Mouse (Mus musculus) splenic B cell, adult 2 months (primary cell): Measurements from ENCODE around the gene Eno4.
"Not testable (repeated sequence)": the region's sequence is repeated elsewhere in the genome, so short reads cannot be mapped to it uniquely, and the experiment has no call there.

Experiments used
- DNase-seq: peaks from one replicate; pipeline ENCODE4 v3.0.0-alpha.2; 2011; ENCODE audit warnings: low read depth, low spot score
- H3K27me3 ChIP-seq: 2 replicates; pipeline ENCODE4 v1.6.1; 2012; ENCODE audit warnings: mild to moderate bottlenecking, low read length, moderate library complexity, mixed read lengths; ENCODE audit not compliant: control insufficient read depth, poor library complexity, insufficient read depth, severe bottlenecking
- H3K36me3 ChIP-seq: 2 replicates; pipeline ENCODE4 v1.6.1; 2012; ENCODE audit warnings: mild to moderate bottlenecking, low read length, moderate library complexity, mixed read lengths; ENCODE audit not compliant: control insufficient read depth, poor library complexity, insufficient read depth, severe bottlenecking

Gene Eno4

DNA sequence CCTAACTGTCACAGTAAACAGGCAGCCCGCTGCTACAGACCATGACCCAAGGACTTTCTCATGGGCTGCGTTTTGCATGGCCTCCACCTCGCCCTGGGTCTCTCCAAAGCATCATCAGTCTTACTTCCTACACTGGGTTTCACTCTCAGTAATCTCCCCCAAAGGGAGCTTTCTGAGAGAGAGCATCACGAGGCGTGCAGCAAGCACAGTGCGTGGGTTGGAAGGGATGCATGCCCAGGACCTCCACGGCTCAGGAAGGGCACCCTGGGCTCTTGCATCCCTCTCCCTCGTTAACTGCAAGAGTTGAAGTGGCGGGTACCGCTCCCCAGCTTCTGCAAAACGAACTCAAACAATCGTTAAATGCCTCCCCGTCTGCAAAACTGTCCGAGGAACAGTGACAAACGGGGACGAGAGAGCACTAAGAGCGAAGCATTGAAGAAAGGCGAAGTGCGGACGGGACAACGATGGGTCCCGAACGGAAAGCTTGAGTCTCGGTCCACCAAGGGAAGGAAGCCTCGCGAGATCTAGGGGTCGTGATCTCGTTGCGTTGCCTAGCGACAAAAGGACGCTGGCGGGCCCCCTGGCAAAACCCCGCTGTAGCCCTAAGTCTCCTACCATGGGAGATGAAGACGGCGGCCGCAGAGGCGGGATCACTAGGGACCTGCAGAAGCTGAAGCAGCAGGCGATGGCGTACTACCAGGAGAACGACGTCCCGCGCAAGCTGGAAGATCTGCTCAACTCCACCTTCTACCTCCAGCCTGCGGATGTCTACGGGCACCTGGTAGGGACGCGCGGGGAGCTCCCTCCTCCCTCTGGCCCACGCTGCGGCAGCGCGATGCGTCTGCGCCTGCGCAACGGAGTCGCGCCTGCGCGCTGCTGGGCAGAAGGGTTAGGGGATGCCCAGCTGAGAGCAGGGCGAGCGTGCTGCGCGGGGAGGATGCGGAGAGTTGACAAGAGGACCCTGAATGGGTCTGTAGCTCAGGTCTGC, at the start of gene Eno4, which contains the start of gene Hspa12a:
Gene Eno4 (plus strand): TSS at position 585 of the 988 bp plus-strand sequence.
Gene Hspa12a (minus strand): TSS at position 814 of the 988 bp plus-strand sequence.
- Histone ChIP-seq H3K27me3 (no peaks in the 10 kb centered on the region), H3K36me3 (no peaks in the 10 kb centered on the region)
- peak; percentile 94 for DNase-seq

DNA sequence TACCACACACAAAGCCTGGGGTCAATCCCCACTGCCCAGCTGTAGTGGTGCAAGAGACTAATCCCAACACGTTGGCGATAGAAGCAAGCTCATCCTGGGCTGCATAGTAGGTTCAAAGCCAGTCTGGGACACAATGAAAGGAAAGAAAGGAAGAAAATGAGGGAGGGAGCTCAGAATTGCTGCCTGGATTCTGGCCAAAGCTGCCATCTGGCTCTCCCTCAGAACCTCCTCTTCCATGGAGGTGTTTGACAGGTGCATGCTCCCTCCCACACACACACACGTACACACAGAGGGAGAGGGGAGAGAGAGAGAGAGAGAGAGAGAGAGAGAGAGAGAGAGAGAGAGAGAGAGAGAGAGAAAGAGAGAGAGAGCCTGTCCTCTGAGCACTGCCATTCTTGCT, 47.0 kb upstream of the Eno4 start:
- no peak for DNase-seq
- H3K36me3 ChIP-seq: no peaks in the 10 kb centered on the region

DNA sequence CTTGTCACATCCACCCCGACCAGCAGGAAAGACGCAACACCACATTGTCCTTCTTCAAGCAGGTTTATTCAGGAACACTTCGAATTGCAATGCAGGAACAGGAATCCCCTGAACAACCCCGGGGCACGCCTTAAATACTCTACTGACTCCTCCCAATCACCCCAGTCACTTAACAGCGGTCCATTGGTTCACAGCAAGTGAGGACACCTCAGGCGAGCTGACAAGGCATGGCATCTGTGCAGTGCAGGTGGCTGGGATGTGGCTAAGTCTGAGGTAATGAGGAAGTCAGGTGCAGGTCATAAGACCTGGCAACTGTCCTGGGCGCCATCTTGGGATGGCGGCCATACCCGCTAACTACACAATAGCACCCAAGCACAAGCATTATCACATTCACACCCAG, 42.8 kb upstream of the Eno4 start:
- not testable (repeated sequence) for H3K36me3 ChIP-seq, H3K27me3 ChIP-seq, DNase-seq

More for the DNA sequence above, 47.0 kb upstream of the Eno4 start:
- H3K27me3 ChIP-seq: no peaks in the 10 kb centered on the region

DNA sequence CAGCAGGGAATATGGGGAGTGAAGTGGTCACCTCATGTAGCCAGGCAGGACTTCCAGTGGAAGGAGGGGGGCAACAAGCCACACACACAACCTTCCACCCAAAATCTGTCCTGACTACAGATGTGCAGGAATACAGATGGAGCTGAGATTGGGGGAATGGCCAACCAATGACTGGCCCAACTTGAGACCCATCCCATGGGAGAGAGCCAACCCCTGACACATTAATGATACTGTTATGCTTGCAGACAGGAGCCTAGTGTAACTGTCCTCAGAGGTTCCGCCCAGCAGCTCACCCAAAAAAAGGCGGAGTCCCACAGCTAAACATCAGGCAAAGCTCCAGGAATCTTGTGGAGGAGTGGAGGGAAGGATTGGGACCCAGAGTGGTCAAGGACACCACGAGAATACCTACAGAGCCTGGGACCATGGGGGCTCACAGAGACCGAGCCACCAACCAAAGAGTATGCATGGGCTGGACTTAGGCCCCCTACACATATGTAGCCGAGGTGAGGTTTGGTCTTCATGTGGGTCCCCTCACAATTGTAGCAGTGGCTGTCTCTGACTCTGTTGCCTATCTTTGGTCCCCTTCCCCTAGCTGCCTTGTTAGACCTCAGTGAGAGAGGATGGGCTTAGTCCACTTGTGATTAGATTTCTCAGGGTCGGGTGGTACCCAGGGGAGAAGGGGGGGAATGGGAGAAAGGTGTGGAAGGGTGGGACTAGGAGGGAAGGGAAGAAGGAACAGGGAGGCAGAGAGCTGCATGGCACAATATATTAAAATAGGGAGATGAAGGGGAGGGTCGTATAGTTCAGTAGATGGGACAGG, 39.9 kb upstream of the Eno4 start:
- Histone ChIP-seq H3K27me3 (no peaks in the 10 kb centered on the region), H3K36me3 (no peaks in the 10 kb centered on the region)
- no peak for DNase-seq

DNA sequence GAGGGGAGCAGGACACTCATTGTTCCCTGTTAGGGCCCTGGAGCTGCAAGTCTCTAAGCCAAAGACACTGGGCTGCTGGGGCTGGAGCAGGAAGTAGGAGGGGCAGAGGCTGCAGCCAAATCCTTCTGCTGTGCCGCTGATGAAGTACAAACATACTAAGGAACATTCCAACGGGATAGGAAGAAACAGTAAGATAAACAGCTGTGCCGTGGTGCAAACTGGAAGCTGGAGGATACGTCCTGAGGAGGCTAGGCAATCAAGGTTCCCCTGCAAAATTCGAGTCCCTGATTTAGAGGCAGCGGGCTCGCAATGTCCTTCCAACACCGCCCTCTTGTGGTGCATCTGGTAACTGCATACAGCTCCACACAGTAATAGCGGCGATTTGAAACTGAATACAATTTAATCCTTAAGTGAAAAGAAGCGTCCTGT, 39.3 kb upstream of the Eno4 start:
- no peaks in the 10 kb centered on the region for H3K27me3 ChIP-seq
- DNase-seq: peak; percentile 86
- H3K36me3 ChIP-seq: no peaks in the 10 kb centered on the region

DNA sequence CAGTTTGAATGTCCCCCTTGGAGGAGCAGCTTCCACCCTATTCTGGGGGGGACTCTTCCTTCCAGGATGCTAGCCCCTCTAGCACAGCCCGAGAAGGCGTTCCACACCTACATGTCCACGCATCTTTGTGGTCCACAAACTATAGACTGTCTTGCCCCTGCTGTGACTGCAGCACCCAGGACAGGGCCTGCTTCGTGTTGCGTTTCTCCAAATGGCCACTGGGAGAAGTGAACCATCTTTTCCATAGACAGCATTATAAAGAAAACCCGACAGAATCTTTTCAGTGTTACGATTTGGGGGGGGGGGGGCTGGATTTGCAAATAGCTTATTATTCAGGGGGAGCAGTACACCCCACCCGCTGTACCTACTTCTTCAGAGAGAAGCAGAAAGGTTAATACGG, 36.5 kb upstream of the Eno4 start:
- DNase-seq: no peak
- Histone ChIP-seq H3K27me3 (no peaks in the 10 kb centered on the region), H3K36me3 (no peaks in the 10 kb centered on the region)

DNA sequence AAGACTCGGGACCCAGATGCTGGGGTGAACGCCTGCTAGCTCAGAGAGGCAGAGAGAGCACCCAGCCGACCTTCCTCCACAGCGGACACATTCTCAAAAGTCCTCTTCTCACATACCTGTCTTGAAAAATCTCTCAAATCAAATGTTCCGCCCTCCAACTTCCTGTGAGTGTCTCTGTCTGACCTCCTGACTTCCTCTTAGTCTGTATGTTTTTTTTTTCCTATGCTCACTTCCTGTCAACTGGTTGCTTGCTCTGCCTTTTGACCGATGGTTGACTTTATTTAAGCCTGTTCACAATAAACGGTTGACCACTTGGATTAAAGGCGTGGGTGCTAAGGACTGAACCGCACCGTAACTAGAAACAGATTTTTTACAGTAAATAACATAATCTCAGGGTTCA, 35.2 kb upstream of the Eno4 start:
- peak; percentile 50 for DNase-seq
- no peaks in the 10 kb centered on the region for H3K36me3 ChIP-seq
- no peaks in the 10 kb centered on the region for H3K27me3 ChIP-seq

DNA sequence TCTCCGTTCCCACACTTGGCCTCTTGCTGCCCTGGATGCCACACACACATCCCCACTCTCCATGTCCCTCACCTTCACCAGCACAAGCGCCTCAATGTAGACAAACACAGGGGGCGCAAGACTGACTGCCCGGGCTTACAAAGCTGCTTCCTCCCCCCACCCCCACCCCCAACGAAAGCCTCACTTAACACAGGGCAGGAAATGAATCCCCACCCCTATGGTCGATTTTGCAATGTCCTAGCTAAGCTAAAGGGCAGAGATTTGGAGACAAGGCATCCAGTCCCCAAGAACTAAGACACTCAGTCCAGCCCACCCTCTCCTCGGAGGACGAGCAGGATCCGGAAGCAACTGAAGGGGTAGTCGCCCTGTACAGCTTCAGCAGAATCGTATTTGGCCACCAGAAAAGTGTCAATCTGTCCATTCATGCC, 32.3 kb upstream of the Eno4 start:
- peak; percentile 26 for DNase-seq
- no peaks in the 10 kb centered on the region for H3K27me3 ChIP-seq

DNA sequence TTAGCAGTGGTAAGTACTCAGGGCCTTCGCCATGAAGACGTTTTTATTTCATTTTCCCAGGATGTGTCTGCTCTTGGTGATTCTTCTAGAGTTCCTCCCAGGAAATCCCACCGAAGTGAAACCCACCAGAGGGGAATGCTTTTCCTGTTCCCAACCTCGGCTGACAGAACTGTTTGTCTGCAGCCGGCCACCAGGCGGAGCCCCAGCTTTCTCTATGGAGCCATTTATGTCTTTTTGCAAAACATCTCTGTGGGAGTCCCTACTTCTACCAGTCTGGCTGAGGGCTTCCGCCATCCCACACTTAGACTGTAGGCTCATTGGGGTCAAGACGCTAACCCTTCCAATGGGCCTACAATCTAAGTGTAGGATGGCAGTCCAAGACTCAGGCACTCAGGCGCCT, 31.8 kb upstream of the Eno4 start:
- H3K36me3 ChIP-seq: no peaks in the 10 kb centered on the region
- DNase-seq: peak; percentile 58
- H3K27me3 ChIP-seq: no peaks in the 10 kb centered on the region

More for the DNA sequence above, 32.3 kb upstream of the Eno4 start:
- no peaks in the 10 kb centered on the region for H3K36me3 ChIP-seq

DNA sequence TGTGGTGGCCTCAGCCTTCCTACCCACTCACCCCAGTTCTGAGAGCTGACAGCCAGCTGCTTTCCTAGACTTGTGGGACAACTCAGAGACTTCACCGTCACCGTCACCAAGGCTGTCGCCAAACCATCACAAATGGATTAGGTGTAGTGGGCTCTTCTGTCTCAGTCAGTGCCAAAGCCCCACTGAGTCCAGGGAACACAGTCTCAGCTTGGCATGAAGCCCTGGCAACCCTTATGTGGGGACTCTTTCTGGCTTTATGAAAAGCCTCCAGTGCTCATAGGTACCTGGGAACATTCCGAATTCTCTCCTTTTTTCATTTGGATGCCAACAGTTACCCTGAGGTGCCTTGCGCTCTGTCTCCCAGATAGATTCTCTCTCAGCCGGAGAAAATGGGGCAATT, 29.9 kb upstream of the Eno4 start:
- Histone ChIP-seq H3K36me3 (no peaks in the 10 kb centered on the region), H3K27me3 (no peaks in the 10 kb centered on the region)
- DNase-seq: no peak

DNA sequence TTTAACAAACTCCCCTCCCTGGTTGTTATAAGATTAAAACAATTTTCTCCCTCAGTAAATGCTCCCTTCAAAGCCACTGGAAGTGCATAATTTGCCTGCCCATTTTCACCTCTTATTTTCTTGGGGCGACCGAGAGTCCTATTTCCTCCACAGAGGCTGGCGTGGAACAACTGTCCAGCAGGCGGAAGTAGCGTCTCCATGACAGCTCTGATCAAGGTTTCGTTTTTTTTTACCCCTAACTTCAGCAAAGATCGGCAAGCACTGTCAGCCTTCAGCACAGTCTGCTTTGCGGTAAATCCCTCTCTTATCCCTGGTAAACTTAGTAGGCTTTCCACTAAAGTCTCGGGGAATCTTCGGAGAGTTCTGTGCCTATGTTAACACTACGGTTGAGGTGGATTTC, 24.6 kb upstream of the Eno4 start:
- H3K36me3 ChIP-seq: no peaks in the 10 kb centered on the region
- DNase-seq: peak; percentile 16
- H3K27me3 ChIP-seq: no peaks in the 10 kb centered on the region

DNA sequence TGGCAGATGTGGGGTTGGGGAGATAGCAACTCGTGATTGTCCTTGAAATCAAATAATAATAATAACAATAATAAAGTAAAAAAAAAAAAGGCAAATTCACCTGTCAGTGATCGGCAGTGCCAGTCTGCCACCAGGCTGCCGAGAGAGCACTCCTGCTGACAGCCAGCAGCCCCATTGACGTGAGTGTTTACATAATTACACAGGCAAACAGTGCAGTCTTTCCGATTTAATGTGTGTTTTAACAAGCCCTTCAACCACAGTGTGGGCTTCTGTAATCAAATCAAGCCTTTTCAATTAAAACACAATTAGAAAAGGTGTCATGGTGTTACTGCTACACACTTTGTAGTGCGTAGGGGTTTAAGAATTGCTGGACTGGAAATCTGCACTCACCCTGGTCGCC, 24.1 kb upstream of the Eno4 start:
- no peak for DNase-seq
- H3K27me3 ChIP-seq: no peaks in the 10 kb centered on the region

DNA sequence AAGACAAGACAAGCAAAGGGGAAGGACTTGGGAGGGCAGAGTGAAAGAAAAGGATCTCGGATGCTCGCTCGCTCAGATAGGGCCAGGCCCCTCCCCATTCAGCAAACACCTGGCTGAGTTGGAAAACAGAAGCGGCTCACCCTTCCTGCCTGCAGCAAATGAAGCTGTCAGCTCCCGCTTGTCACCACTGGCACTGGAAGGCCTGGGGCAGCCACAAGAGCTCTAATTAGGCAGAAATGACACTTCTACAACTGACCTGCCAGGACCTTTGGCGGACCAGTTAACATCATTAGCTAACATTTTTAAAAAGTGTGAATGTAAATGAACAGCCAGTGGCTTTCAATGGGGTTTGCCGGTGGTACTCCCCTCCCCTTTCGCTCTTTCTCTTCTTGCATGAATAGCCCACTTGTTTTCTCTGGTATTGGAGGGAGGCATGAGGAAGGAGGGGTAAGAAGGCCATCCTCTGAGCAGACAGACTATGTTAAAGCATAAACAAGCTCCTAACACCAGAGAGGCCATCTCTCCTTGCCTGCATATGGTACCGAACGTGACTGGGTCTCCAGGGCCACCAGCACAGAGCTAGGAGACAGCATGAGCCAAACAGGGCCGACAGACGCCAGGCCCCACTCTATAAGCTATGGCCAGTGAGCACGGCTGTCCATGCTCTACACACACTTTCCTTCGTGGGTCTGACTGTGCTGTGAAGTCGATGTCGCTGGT, 12.0 kb upstream of the Eno4 start:
- Histone ChIP-seq H3K36me3 (no peaks in the 10 kb centered on the region), H3K27me3 (no peaks in the 10 kb centered on the region)
- no peak for DNase-seq

More for the DNA sequence above, 24.1 kb upstream of the Eno4 start:
- no peaks in the 10 kb centered on the region for H3K36me3 ChIP-seq

DNA sequence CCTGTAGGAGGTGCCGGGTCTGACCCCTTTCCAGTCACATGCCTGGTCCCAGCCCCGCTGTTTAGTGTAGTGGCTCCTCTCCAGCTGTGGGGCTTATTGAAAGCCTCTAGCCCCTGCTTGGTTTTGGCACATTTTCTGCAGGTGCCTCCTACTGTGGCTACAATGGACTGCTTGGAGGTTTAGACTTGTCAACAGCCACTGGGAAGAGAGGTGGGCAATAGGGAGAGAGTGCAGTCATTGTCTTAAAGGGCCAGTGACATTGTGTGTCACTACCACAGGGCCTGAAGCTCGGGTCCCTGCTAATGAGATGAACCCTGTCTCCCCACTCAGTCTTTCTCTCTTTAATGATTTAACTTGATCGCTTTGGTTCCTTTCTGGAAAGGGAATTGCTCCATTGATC, 10.2 kb upstream of the Eno4 start:
- H3K36me3 ChIP-seq: no peaks in the 10 kb centered on the region
- no peak for DNase-seq
- H3K27me3 ChIP-seq: no peaks in the 10 kb centered on the region
